Mouse (Mus musculus): Measurements from ENCODE around the gene Unc119. TPM values are rescaled to one million over a fixed set of nuclear protein-coding genes. Genes with fewer than 3 reads are reported as not detected.

Gene Unc119
- 93.2 and 99.5 TPM in 2 replicates for polyA plus RNA-seq (2016; fragmentation: Nextera tagmentation; extraction: Ambion mirVana)

DNA sequence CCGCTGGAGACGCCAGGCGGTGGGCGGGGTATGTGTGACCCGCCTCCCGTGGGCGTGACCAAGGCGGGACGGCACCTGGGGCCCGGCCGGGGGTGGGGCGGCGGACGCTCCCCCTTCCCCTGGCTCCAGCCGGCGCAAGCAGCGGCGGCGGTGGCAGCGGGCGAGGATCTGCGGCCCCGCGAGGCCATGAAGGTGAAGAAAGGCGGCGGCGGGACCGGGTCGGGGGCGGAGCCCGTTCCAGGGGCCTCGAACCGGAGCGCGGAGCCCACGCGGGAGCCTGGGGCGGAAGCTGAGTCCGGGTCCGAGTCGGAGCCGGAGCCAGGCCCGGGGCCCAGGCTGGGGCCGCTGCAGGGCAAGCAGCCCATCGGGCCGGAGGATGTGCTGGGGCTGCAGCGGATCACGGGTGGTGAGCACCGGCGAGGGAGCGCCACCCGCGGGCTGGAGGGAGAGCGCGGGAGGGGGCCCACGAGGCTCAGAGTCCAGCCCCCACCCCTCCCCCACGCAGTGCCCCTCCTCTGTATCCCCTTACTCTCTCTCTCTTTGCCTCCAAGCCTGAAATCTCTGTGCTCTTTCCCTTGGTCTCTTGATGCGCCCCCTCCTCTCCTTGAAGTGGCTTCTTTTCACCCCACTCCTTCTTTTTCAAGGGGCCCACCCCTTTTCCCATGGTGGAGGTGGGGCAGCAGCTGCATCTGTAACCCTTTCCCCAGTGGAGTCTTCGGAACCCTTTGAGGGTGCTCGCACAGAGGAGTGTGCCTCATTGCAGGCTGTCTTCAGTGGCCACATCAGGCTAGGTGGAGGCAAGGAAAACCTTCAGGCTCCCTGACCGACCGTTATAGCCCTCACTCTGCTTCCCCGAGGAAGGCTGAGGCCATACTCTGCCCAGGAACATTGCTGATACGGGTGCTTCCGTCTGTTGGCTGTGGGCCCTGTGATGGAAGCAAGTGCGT is at the start of gene Unc119:
Unc119 (plus strand) TSS at position 102 of the 947 bp plus-strand sequence.
- peak within 1 kb of the TSS; percentile 95 for H3K27ac ChIP-seq
- peak within 1 kb of the TSS; percentile 85 for H3K9ac ChIP-seq
- H3K36me3 ChIP-seq: peaks cover 37% of the 10 kb centered on the region
- no peaks in the 10 kb centered on the region for H3K9me3 ChIP-seq
- peak within 1 kb of the TSS; percentile 65 for H3K4me2 ChIP-seq (replicated peaks)
- 1% methylated on average over 60 of the region's 66 CpGs for WGBS
- H3K4me1 ChIP-seq: peaks cover 27% of the 10 kb centered on the region
- ATAC-seq (ENCODE audit: insufficient number of reproducible peaks, insufficient read depth, low FRiP score, low TSS enrichment): peak; percentile 77
- H3K27me3 ChIP-seq: no peaks in the 10 kb centered on the region
- peak within 1 kb of the TSS; percentile 80 for H3K4me3 ChIP-seq

DNA sequence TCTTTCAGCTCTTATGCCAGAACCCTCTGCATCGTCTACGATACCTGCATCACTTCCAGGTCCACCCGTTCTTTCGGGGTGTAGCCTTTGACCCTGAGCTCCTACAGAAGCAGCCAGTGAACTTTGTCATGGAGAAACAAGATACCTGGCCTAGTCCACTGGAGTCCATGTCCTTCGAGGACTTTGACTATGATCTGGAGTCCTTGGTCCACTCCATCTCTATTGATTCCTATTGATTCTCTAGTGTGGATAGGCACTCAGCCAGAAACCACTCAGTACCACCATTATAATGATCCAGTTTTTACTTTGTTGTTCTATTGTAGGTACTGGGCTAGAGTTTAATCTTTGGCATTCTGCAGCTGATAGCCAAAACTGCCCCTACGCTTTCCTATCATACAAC is 48.7 kb upstream of the Unc119 start:
- no peaks in the 10 kb centered on the region for H3K27me3 ChIP-seq
- H3K9me3 ChIP-seq: no peaks in the 10 kb centered on the region
- H3K4me2 ChIP-seq (replicated peaks): no peak overlapping the region
- no peak overlapping the region for H3K9ac ChIP-seq
- no peak overlapping the region for H3K4me3 ChIP-seq
- H3K36me3 ChIP-seq: peaks cover 28% of the 10 kb centered on the region
- no peaks in the 10 kb centered on the region for H3K4me1 ChIP-seq
- no peak overlapping the region for H3K27ac ChIP-seq
- WGBS: 94% methylated on average over 6 of the region's 6 CpGs
- ATAC-seq (ENCODE audit: insufficient number of reproducible peaks, insufficient read depth, low FRiP score, low TSS enrichment): no peak

DNA sequence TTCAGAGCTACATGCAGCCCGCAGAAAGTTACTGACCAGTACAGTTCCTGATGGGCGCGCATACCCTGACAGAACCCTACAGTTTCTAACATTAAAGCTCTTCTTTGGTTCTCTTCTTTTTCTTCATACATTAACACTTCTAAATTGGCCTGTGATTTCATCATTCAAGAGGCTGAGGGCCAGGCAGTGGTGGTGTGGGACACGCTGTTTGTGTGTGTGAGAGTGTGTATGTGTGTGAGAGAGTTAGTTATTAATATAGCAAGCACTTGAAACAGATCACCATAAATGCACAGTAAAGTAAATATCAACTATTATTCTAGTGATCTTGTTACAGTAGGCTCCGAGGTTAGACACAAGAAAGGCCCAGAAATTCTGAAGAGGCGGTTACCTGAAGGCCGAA is 42.4 kb upstream of the Unc119 start:
- no peak for ATAC-seq (ENCODE audit: insufficient number of reproducible peaks, insufficient read depth, low FRiP score, low TSS enrichment)
- H3K4me3 ChIP-seq: peak overlapping the region; percentile 74
- H3K9me3 ChIP-seq: no peaks in the 10 kb centered on the region
- peak overlapping the region; percentile 44; the same call in 1 of the 2 replicates for H3K9ac ChIP-seq
- peak overlapping the region; percentile 76 for H3K27ac ChIP-seq
- no peaks in the 10 kb centered on the region for H3K27me3 ChIP-seq
- H3K4me2 ChIP-seq (replicated peaks): peak overlapping the region; percentile 63
- peaks cover 16% of the 10 kb centered on the region for H3K36me3 ChIP-seq
- H3K4me1 ChIP-seq: peaks cover 7% of the 10 kb centered on the region
- 61% methylated on average over 7 of the region's 7 CpGs for whole genome bisulfite sequencing

DNA sequence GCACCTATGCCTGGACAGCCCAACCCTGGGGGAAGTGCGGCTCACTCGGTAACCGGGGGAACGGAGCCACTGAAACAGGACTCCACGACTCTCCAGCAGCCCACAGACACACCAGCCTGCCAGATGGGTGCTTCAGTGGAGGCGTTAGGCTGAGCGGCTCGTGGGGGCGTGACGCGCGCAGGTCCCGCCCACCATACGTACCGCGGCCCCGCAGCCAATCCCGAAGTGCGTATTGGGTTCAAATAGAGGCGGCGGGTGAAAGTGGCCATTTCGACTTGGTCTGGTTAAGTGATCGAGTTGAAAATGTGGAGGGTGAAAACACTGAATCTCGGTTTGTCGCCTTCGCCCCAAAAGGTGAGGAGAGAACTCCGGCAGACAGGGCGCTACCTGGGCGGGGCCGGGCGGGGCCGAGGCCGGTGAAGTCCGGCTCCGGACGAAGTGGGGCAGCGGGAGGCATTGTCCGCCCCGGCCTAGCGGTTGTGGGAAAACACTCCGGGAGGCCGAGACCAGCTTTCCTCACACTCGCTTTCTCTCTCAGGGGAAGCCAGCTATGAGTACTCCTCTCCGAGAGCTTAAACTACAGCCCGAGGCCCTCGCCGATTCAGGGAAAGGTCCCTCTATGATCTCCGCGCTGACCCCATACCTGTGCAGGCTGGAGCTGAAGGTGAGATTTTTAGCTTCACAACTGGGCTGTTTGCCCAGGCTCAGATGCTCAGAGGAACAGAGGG is 41.8 kb upstream of the Unc119 start, which contains the start of gene Spag5:
Spag5 (plus strand) TSS at position 173 of the 728 bp plus-strand sequence.
- peak within 1 kb of the TSS; percentile 76 for H3K27ac ChIP-seq

DNA sequence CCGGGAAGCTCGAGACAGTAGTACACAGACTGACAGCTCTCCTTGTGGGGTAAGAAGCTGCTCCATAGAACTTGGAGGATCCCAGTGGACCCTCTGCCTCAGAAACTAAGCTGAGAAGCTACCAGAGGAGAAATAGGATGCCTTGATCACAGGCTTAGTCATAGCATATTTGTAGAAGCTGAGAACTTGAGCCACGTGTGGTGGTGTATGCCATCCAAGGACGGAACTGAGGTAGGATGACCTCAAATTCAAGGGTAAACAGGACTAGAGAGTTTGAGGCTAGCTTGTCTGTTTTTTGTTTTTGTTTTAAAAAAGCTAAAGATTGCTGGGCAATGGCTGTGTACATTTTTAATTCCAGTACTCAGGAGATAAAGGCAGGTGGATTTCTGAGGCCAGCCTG is 38.0 kb upstream of the Unc119 start:
- no peak for ATAC-seq (ENCODE audit: insufficient number of reproducible peaks, insufficient read depth, low FRiP score, low TSS enrichment)
- no peaks in the 10 kb centered on the region for H3K27me3 ChIP-seq
- no peak overlapping the region for H3K4me2 ChIP-seq (replicated peaks)
- H3K4me3 ChIP-seq: no peak overlapping the region
- no peak overlapping the region for H3K27ac ChIP-seq
- peaks cover 12% of the 10 kb centered on the region for H3K4me1 ChIP-seq
- peaks cover 34% of the 10 kb centered on the region for H3K36me3 ChIP-seq
- WGBS: 90% methylated on average over 4 of the region's 4 CpGs
- H3K9me3 ChIP-seq: no peaks in the 10 kb centered on the region
- no peak overlapping the region for H3K9ac ChIP-seq

More for the DNA sequence above, 41.8 kb upstream of the Unc119 start, which contains the start of gene Spag5:
- peak; percentile 100 for ATAC-seq (ENCODE audit: insufficient number of reproducible peaks, insufficient read depth, low FRiP score, low TSS enrichment)
- H3K27me3 ChIP-seq: no peaks in the 10 kb centered on the region
- H3K4me2 ChIP-seq (replicated peaks): peak within 1 kb of the TSS; percentile 63
- peaks cover 16% of the 10 kb centered on the region for H3K36me3 ChIP-seq
- H3K4me3 ChIP-seq: peak within 1 kb of the TSS; percentile 74
- H3K4me1 ChIP-seq: peaks cover 8% of the 10 kb centered on the region
- peak within 1 kb of the TSS; percentile 64 for H3K9ac ChIP-seq
- WGBS: under 1% methylated on average over 49 of the region's 49 CpGs
- H3K9me3 ChIP-seq: no peaks in the 10 kb centered on the region

DNA sequence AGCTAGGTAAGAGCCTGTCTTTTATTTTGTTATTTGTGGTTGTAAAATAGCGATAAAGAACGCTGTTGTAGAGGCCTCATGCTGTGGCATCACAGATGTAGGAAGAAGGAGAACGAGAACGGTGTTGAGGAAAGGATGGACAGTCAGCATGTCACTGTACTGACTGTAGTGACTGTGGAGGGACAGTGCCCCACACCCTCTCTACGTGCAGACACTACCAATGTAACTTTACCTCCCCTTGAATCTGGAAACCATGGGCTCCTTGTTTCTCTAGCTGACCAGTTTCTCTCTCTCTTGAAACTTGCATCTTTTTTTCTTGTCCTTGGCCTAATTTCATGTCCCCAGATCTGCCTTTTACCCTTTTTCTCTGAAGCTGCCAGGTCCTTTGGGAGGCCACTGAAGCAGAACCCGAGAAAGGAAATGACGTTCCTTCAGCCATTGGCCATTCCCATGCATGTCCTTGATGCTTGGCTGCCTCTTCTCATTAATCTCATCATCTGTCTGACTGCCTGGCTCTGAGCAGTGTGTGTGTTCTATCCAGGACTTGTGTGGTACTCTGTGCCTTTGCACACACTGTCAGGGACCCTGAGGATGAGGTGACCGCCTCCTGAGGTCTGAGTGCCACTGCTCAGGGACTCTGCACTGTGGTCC is 32.3 kb upstream of the Unc119 start:
- H3K9me3 ChIP-seq: no peaks in the 10 kb centered on the region
- ATAC-seq (ENCODE audit: insufficient number of reproducible peaks, insufficient read depth, low FRiP score, low TSS enrichment): no peak
- no peak overlapping the region for H3K4me2 ChIP-seq (replicated peaks)
- H3K27me3 ChIP-seq: no peaks in the 10 kb centered on the region
- no peak overlapping the region for H3K27ac ChIP-seq
- H3K9ac ChIP-seq: no peak overlapping the region
- WGBS: 89% methylated on average over 8 of the region's 8 CpGs
- peaks cover 69% of the 10 kb centered on the region for H3K36me3 ChIP-seq
- no peak overlapping the region for H3K4me3 ChIP-seq
- peaks cover 5% of the 10 kb centered on the region; the same call in 1 of the 2 replicates for H3K4me1 ChIP-seq

DNA sequence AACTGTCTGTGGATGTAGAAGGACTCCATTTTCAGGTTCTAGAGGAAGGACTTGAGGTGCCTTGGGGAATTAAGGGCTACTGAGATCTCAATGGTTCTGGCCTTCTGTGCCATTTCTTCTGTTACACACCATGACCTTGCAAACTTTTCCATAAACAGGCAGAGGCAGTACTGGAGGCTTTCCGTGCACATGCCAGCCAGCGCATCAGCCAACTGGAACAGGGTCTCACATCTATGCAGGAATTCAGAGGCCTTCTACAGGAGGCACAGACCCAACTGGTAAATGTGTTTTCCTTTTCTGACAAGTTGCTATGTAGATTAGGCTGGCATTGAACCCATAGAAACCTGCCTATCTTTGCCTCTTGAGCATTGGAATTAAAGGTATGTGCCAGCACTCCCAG is 29.6 kb upstream of the Unc119 start:
- no peak for ATAC-seq (ENCODE audit: insufficient number of reproducible peaks, insufficient read depth, low FRiP score, low TSS enrichment)
- no peak overlapping the region for H3K4me2 ChIP-seq (replicated peaks)
- H3K36me3 ChIP-seq: peaks cover 85% of the 10 kb centered on the region
- H3K9me3 ChIP-seq: no peaks in the 10 kb centered on the region
- no peak overlapping the region for H3K27ac ChIP-seq
- 95% methylated on average over 2 of the region's 2 CpGs for WGBS
- no peaks in the 10 kb centered on the region for H3K27me3 ChIP-seq
- no peak overlapping the region for H3K9ac ChIP-seq
- H3K4me1 ChIP-seq: no peaks in the 10 kb centered on the region
- no peak overlapping the region for H3K4me3 ChIP-seq

DNA sequence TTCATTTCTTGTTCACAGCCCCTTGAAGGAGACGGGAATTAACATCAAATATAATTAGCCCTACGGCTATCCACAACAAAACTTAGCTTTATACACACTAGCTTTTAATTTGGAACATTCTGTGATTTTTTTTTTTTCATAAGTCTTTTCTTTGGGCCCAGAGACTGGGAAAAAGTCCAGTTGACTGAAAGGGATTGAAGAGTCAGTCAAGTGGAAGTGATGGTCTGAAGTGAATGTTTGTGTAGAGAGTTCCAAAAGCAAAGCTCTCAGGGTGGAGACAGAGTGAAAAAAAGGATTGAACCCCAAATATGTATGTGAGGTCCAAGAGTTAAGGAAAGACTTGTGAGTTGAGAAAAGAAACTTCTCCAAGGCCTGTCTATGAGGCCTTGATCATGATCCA is 24.9 kb upstream of the Unc119 start:
- Histone ChIP-seq H3K4me2 (replicated peaks) (no peak overlapping the region), H3K27me3 (no peaks in the 10 kb centered on the region), H3K9ac (no peak overlapping the region), H3K36me3 (peaks cover 80% of the 10 kb centered on the region), H3K4me1 (peaks cover 15% of the 10 kb centered on the region), H3K9me3 (no peaks in the 10 kb centered on the region), H3K4me3 (no peak overlapping the region), H3K27ac (no peak overlapping the region)
- no peak for ATAC-seq (ENCODE audit: insufficient number of reproducible peaks, insufficient read depth, low FRiP score, low TSS enrichment)
- WGBS: 87% methylated on average over 2 of the region's 2 CpGs

DNA sequence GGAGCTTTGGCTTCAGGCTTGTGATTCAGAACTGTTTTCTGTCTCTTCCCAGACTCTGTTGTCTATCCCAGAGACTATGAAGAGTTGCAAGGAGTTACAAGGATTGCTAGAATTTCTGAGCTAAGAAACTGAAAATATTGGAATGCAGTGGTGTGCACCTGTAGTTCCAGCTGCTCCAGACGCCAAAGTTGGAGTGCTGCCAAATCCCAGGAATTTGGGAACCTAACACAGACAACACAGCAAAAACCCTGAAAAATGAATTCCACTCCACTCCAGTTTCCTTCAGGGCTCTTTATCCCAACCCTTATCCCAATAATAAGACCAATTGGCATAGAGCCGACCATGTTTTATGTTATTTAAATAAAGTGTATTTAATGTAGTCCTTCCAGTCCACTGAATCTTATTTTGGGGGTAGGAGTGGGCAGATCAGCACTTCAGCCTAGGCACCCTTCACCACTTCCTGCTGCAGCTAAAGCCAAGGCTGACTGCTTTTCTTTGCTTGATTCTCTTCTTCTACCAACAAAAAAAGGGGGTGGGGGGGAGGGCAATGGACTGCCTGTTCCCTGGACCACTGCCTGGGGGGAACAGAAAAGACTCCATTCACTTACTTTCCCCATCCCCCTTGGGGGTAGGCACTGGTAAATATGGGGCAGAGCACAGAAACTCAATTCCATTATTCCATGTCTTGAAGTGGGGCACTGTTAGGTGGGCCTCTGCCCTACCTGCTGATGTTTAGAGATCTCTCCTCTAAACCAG is 21.0 kb upstream of the Unc119 start:
- Histone ChIP-seq H3K9ac (no peak overlapping the region), H3K9me3 (no peaks in the 10 kb centered on the region), H3K4me2 (replicated peaks) (peak overlapping the region; percentile 31), H3K27ac (peak overlapping the region; percentile 52; the same call in 1 of the 2 replicates), H3K36me3 (peaks cover 45% of the 10 kb centered on the region), H3K4me1 (peaks cover 19% of the 10 kb centered on the region), H3K27me3 (no peaks in the 10 kb centered on the region), H3K4me3 (no peak overlapping the region)
- 46% methylated on average over 2 of the region's 2 CpGs for WGBS
- peak; percentile 18; the same call in 1 of the 2 replicates for ATAC-seq (ENCODE audit: insufficient number of reproducible peaks, insufficient read depth, low FRiP score, low TSS enrichment)

DNA sequence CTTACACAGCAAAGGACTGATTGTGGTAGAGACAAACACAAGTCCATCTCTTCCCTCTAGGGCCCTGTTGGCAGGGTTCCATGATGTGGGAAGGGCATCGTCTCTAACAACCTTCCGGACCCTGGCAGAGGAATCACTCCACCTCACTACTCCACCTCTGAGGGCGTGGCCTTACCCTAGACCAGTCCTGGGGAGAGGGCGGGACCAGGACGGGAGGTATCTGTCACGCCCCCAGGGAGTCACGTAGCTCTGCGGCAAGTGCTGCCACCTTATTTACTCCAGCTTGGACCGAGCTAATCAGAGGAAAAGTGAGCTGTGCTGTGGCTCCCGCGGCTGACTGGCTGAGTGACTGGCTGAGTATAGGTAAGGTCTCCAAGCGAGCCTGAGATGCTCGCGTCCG is 20.4 kb upstream of the Unc119 start, which contains the start of gene Aldoc:
Aldoc (plus strand) TSS at position 109 of the 400 bp plus-strand sequence.
- no peaks in the 10 kb centered on the region for H3K27me3 ChIP-seq
- 0 out of 2 replicates have a peak within 1 kb of the TSS, but pooled peaks have one; percentile 9 for H3K4me3 ChIP-seq
- ATAC-seq (ENCODE audit: insufficient number of reproducible peaks, insufficient read depth, low FRiP score, low TSS enrichment): peak; percentile 86
- H3K36me3 ChIP-seq: peaks cover 39% of the 10 kb centered on the region
- WGBS: 4% methylated on average over 15 of the region's 15 CpGs
- peaks cover 19% of the 10 kb centered on the region for H3K4me1 ChIP-seq
- H3K4me2 ChIP-seq (replicated peaks): peak within 1 kb of the TSS; percentile 31
- H3K9ac ChIP-seq: no peak within 1 kb of the TSS
- H3K9me3 ChIP-seq: no peaks in the 10 kb centered on the region
- peak within 1 kb of the TSS; percentile 52; the same call in 1 of the 2 replicates for H3K27ac ChIP-seq
